Mouse (Mus musculus) kidney, embryonic 14.5 days (tissue): ENCODE measurements around the gene Dock8. TPM values are rescaled to one million over a fixed set of nuclear protein-coding genes. Genes with fewer than 3 reads are reported as not detected.

Experiments used
- ATAC-seq: fragments of 200-750 bp; cut with Nextera tagmentation; 2 replicates; pipeline ENCODE4 v1.8.0; 2017; ENCODE audit warnings: moderate number of reproducible peaks, mild to moderate bottlenecking, moderate TSS enrichment, moderate library complexity; ENCODE audit not compliant: low FRiP score, low TSS enrichment
- H3K27ac ChIP-seq: fragments of 300-500 bp; sonication (generic); 2 replicates; pipeline ENCODE4 v1.5.1; 2014; ENCODE audit warnings: low read depth, mild to moderate bottlenecking, low read length, moderate library complexity, mixed read lengths
- H3K27me3 ChIP-seq: fragments of 300-500 bp; sonication (generic); 2 replicates; pipeline ENCODE4 v1.6.1; 2014; ENCODE audit warnings: mild to moderate bottlenecking, low read length; ENCODE audit not compliant: control insufficient read depth, insufficient read depth
- H3K36me3 ChIP-seq: fragments of 300-500 bp; sonication (generic); 2 replicates; pipeline ENCODE4 v1.6.1; 2014; ENCODE audit warnings: low read length, mixed read lengths; ENCODE audit not compliant: control insufficient read depth, insufficient read depth
- H3K4me1 ChIP-seq: fragments of 300-500 bp; sonication (generic); 2 replicates; pipeline ENCODE4 v1.6.1; 2014; ENCODE audit warnings: low read length, mixed read lengths; ENCODE audit not compliant: control insufficient read depth, insufficient read depth
- H3K4me2 ChIP-seq: fragments of 300-500 bp; sonication (generic); replicated peaks from 2 replicates; pipeline ENCODE4 v1.6.1; 2014; ENCODE audit warnings: low read depth, mild to moderate bottlenecking, low read length
- H3K4me3 ChIP-seq: fragments of 300-500 bp; sonication (generic); 2 replicates; pipeline ENCODE4 v1.5.1; 2014; ENCODE audit warnings: mild to moderate bottlenecking, low read length
- H3K9ac ChIP-seq: fragments of 300-500 bp; sonication (generic); 2 replicates; pipeline ENCODE4 v1.6.1; 2014; ENCODE audit warnings: low read depth, mild to moderate bottlenecking, low read length, moderate library complexity
- H3K9me3 ChIP-seq: fragments of 300-500 bp; sonication (generic); 2 replicates; pipeline ENCODE4 v1.6.1; 2016; ENCODE audit warnings: low read length; ENCODE audit not compliant: control insufficient read depth
- WGBS: fragments of 180-500 bp; shearing (Covaris S2); extraction: QIAGEN DNeasy Blood & Tissue Kit; methylation state at CpG from one replicate; pipeline ENCODE4 v1.1.7; 2014; 5-methylcytosine and 5-hydroxymethylcytosine counted together
- polyA plus RNA-seq: library from polyadenylated mRNA; unstranded; fragments of >200 nt; fragmentation: Nextera tagmentation; extraction: Ambion mirVana; gene quantifications from 2 replicates; pipeline ENCODE4 v1.2.1, GENCODE M21; 2014

Gene Dock8
- polyA plus RNA-seq = 4.4 and 4.9 TPM in 2 replicates

GRCm38 (mm10) chr19:24999201-24999886, at the start of gene Dock8:
Dock8 (plus strand) TSS chr19:24999534.
- Histone ChIP-seq H3K36me3 (no peaks in the 10 kb centered on the region), H3K4me3 (peak within 1 kb of the TSS; percentile 73), H3K9ac (peak within 1 kb of the TSS; percentile 67), H3K9me3 (no peaks in the 10 kb centered on the region), H3K4me1 (peaks cover 10% of the 10 kb centered on the region; the same call in 1 of the 2 replicates), H3K27ac (no peak within 1 kb of the TSS), H3K27me3 (peaks cover 34% of the 10 kb centered on the region), H3K4me2 (peak within 1 kb of the TSS; percentile 84)
- WGBS = under 1% methylated on average over 102 of the region's 109 CpGs
- peak; percentile 68 for ATAC-seq

GRCm38 (mm10) chr19:24958531-24958930, 40.8 kb upstream of the Dock8 start:
- Histone ChIP-seq H3K9me3 (no peaks in the 10 kb centered on the region), H3K4me2 (no peak overlapping the region)
- WGBS = 42% methylated on average over 3 of the region's 3 CpGs

GRCm38 (mm10) chr19:24961172-24961962, 38.0 kb upstream of the Dock8 start, which contains the start of gene Cbwd1:
Cbwd1 (minus strand) TSS chr19:24961610.
- 0 out of 2 replicates have a peak within 1 kb of the TSS, but pooled peaks have one; percentile 12 for H3K27ac ChIP-seq
- peaks cover under 1% of the 10 kb centered on the region; the same call in 1 of the 2 replicates for H3K36me3 ChIP-seq
- H3K9ac ChIP-seq = peak within 1 kb of the TSS; percentile 75
- ATAC-seq = peak; percentile 99
- under 1% methylated on average over 36 of the region's 36 CpGs for WGBS
- peak within 1 kb of the TSS; percentile 55 for H3K4me2 ChIP-seq
- H3K4me3 ChIP-seq = peak within 1 kb of the TSS; percentile 83
- no peaks in the 10 kb centered on the region for H3K27me3 ChIP-seq
- no peaks in the 10 kb centered on the region for H3K9me3 ChIP-seq
- peaks cover 4% of the 10 kb centered on the region for H3K4me1 ChIP-seq

More at GRCm38 (mm10) chr19:24958531-24958930, 40.8 kb upstream of the Dock8 start:
- H3K4me3 ChIP-seq = no peak overlapping the region
- no peak for ATAC-seq
- peaks cover 15% of the 10 kb centered on the region for H3K36me3 ChIP-seq
- H3K9ac ChIP-seq = no peak overlapping the region
- peaks cover 4% of the 10 kb centered on the region for H3K4me1 ChIP-seq
- no peaks in the 10 kb centered on the region for H3K27me3 ChIP-seq
- H3K27ac ChIP-seq = no peak overlapping the region

GRCm38 (mm10) chr19:24966203-24966602, 33.1 kb upstream of the Dock8 start:
- H3K4me3 ChIP-seq = no peak overlapping the region
- ATAC-seq = no peak
- H3K4me1 ChIP-seq = no peaks in the 10 kb centered on the region
- no peaks in the 10 kb centered on the region for H3K36me3 ChIP-seq
- H3K9ac ChIP-seq = no peak overlapping the region
- no peaks in the 10 kb centered on the region for H3K27me3 ChIP-seq
- no peaks in the 10 kb centered on the region for H3K9me3 ChIP-seq
- WGBS = 81% methylated on average over 2 of the region's 2 CpGs
- H3K27ac ChIP-seq = no peak overlapping the region
- no peak overlapping the region for H3K4me2 ChIP-seq

DNA sequence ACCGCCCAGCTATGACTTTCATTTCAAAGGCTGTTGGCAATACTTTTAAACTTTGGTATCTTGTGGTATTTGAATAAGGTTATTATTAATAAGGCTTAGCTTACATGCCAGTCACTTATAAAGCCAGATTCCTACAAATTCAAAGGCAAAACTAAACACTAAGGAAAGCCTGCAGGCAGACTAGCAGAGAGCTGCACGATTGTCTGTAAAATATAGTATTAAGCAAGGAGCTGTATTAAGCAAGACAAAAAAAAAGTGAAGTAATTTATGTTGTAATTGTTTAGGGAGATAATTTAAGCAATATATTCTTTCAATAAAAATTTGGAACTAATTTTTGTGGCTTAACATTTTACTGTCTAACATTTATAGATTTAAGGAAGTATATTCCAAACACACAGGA, 32.4 kb upstream of the Dock8 start:
- no peak overlapping the region for H3K9ac ChIP-seq
- WGBS = 88% methylated on average over 2 of the region's 2 CpGs
- no peak overlapping the region for H3K4me3 ChIP-seq
- no peak for ATAC-seq
- no peaks in the 10 kb centered on the region for H3K4me1 ChIP-seq
- no peak overlapping the region for H3K27ac ChIP-seq
- no peak overlapping the region for H3K4me2 ChIP-seq
- no peaks in the 10 kb centered on the region for H3K27me3 ChIP-seq
- H3K36me3 ChIP-seq = no peaks in the 10 kb centered on the region
- H3K9me3 ChIP-seq = no peaks in the 10 kb centered on the region

- H3K9me3 ChIP-seq = no peaks in the 10 kb centered on the region
- H3K4me3 ChIP-seq = no peak overlapping the region
- H3K36me3 ChIP-seq = no peaks in the 10 kb centered on the region
- no peaks in the 10 kb centered on the region for H3K27me3 ChIP-seq
- ATAC-seq = no peak
- H3K4me1 ChIP-seq = no peaks in the 10 kb centered on the region
- H3K9ac ChIP-seq = no peak overlapping the region
- WGBS = 86% methylated on average over 7 of the region's 7 CpGs
- no peak overlapping the region for H3K4me2 ChIP-seq
- no peak overlapping the region for H3K27ac ChIP-seq
These were observed 28.0 kb upstream of the Dock8 start for GRCm38 (mm10) chr19:24971307-24971706.

DNA sequence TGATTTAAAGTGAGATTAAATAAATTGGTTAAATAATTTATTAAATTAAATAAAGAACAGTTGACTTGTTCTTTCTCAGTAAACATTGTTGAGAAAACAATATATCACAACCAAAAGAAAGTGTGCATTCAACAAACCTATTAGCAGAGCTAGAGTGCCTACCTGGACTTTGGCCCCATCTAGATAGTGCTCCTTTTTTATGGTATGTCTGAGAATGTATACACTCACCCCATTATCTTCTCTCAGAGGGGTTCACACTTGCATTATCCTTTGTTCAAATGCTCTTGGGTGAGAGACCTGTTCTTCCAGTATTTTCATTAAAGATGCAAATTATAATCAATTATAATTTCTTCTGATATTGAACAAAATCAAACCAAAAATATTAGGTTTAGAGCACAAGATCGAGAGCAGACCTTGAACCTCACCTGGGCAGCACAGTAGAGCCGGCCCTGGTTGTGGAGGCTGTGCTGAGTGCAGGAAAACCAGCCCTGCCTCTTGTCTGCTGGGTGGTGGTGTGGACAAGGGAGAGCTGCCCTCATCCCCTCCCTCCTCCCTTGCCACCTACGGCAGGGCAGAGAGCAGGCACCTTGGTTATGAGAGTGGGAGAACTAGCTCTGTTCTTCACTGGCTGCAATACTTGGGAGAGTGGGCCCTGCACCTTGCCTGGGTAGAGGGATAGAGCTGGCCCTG, 26.5 kb upstream of the Dock8 start:
- Histone ChIP-seq H3K4me3 (no peak overlapping the region), H3K9ac (no peak overlapping the region), H3K4me2 (no peak overlapping the region), H3K27me3 (no peaks in the 10 kb centered on the region), H3K9me3 (no peaks in the 10 kb centered on the region), H3K36me3 (no peaks in the 10 kb centered on the region), H3K27ac (no peak overlapping the region), H3K4me1 (no peaks in the 10 kb centered on the region)
- 79% methylated on average over 3 of the region's 3 CpGs for WGBS
- ATAC-seq = no peak

DNA sequence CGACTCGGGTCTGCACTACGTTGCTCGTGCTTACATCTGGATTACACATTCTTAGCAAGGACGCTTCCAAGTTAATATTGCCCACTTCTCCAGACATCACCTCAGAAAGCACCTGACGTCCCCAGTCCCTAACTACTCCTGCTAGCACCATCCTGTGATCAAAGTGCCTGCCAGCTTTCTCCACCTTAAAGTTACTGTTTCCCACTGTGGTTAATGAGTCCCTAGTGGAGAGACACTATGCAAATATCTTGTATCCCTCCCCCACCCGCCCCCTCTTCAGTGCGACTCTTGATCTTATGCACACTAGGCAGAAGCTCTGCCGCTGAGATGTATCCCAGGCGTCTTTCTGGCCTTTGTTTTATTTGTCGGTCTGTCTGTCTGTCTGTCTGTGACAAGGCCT, 21.3 kb upstream of the Dock8 start:
- Histone ChIP-seq H3K9ac (no peak overlapping the region), H3K4me2 (no peak overlapping the region), H3K4me3 (no peak overlapping the region), H3K9me3 (no peaks in the 10 kb centered on the region), H3K27ac (no peak overlapping the region), H3K36me3 (no peaks in the 10 kb centered on the region), H3K4me1 (no peaks in the 10 kb centered on the region), H3K27me3 (no peaks in the 10 kb centered on the region)
- ATAC-seq = no peak
- WGBS = 59% methylated on average over 11 of the region's 11 CpGs
